Mouse (Mus musculus) cerebral cortex, adult 2 months (tissue): ENCODE results near the gene Tbc1d14.

Experiments
- WGBS: fragments of 180-500 bp; shearing (Covaris S2); methylation state at CpG from one replicate; pipeline ENCODE4 v1.1.7; 2018; 5-methylcytosine and 5-hydroxymethylcytosine counted together

Gene Tbc1d14

GRCm38 (mm10) chr5:36593176-36593575 lies at the start of gene Tbc1d14:
Tbc1d14 (minus strand) TSS chr5:36593276.
- 87% methylated on average over 5 of the region's 5 CpGs for WGBS

- 73% methylated on average over 5 of the region's 5 CpGs for WGBS
Measured at GRCm38 (mm10) chr5:36625612-36626011, 32.5 kb upstream of the Tbc1d14 start.

GRCm38 (mm10) chr5:36623670-36624069 lies 30.6 kb upstream of the Tbc1d14 start:
- WGBS = 80% methylated on average over 5 of the region's 5 CpGs

- WGBS = 37% methylated on average over 5 of the region's 5 CpGs
Measured at GRCm38 (mm10) chr5:36621058-36621449, 28.0 kb upstream of the Tbc1d14 start.

- 42% methylated on average over 8 of the region's 8 CpGs for whole genome bisulfite sequencing
Measured at GRCm38 (mm10) chr5:36620409-36621057, 27.5 kb upstream of the Tbc1d14 start.

- 50% methylated on average over 5 of the region's 5 CpGs for WGBS
Measured at GRCm38 (mm10) chr5:36618890-36619289, 25.8 kb upstream of the Tbc1d14 start.

DNA sequence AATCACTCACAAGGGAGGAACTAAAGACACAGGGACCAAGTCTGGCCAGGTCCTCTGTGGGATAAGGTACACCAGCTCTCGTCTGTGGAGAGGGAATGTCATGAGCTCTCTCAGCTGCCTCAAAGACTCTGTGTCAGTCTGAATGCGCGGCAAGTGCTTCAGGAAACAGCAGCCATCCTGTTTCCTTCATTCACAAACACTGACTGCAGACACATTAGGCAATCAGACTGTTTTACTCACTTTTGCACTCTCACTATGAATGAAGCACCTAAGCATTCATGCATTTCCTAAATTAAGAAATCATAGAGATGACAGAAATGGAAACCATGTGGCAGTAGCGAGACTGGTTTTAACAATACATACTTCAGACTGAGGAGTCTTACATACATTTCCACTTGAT lies 25.3 kb upstream of the Tbc1d14 start:
- 34% methylated on average over 4 of the region's 4 CpGs for WGBS

DNA sequence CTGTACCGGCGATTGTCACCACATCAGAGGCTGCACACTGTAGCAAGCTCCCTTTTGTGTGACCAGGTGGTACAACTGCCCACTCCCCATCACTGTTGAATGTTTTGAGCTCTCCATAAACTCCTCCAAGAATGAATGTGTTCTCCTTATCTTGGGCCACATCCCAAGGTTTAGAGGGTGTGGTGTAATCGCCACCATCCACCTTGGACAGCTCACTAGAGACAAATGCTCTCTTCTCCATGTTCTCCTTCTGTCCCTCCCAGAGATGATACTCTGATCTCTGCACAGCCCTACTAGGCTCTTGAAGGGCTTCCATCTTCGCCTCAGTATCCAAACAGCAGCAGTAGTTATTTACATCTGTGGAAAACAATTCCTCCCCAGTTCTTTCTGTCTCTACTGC lies 21.0 kb upstream of the Tbc1d14 start:
- 79% methylated on average over 4 of the region's 4 CpGs for WGBS

DNA sequence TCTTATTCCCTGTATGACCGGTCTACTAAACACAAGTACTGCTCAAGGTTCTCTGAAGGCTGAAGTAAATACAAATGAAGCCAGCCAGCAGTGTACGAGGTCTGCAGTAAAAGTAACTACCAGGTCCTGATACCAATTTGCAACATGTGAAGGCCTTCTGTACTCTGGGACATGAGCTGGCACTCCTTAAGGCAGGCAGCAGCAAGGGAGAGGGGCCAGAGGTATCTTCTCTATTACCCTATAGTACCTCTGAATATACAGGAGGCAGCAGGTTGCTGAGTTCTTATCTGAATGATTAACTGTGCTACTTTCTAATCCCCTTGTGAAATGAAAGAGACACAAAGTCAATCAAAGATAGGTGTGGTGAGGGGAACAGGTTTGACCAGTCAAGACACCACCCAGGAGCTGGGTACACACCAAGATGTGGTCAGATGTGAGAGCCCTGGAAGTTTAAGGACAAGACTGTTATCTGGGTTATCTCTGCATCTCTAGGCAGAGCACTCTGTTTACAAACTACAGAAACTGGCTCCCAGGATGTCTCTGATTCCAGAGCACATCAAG lies 15.9 kb upstream of the Tbc1d14 start:
- 74% methylated on average over 2 of the region's 2 CpGs for WGBS

- WGBS = 45% methylated on average over 5 of the region's 5 CpGs
Measured at GRCm38 (mm10) chr5:36603031-36603430, 10.0 kb upstream of the Tbc1d14 start.

- 74% methylated on average over 9 of the region's 9 CpGs for WGBS
Measured at GRCm38 (mm10) chr5:36602028-36602427, 9.0 kb upstream of the Tbc1d14 start.

DNA sequence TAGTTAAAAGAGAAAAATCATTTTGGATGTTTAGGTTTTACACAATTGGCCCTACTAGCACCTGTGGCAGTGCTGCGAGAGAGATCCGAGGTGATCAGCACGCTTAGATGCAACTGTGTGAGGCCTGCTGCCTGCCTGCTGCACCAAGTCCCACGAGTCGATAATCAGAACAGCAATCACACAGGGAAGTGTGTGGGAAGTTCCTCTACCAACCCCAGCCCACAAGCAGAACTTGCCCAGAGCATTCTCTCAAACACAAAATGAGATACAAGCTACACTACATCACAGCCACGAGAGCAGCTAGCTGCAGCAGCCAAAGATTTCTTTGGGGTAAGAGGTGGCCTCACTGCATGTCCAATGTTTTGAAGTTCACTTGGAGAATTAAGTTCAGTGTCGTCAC lies 8.4 kb upstream of the Tbc1d14 start:
- 52% methylated on average over 7 of the region's 7 CpGs for WGBS

DNA sequence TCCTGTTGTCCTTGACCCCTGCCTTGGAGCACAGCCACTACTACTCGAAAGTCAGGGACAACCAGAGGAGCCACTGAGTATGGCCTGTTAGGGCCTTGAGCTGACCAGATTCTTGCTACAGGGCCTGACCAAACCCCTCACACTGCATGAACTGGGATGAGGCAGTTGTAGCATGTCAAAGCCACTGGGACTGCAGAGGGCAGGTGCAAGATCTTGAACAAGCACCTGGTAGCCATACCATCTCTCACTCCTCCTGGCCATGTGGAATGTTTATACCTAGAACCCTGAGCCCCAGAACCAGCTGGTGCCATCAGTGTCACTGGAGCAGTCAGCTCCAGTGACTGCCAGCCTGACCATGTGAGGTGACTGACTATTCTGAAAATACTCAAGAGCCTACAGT lies 5.8 kb upstream of the Tbc1d14 start:
- WGBS = 93% methylated on average over 1 of the region's 1 CpGs

GRCm38 (mm10) chr5:36597653-36598052 lies 4.6 kb upstream of the Tbc1d14 start:
- 41% methylated on average over 4 of the region's 4 CpGs for WGBS

DNA sequence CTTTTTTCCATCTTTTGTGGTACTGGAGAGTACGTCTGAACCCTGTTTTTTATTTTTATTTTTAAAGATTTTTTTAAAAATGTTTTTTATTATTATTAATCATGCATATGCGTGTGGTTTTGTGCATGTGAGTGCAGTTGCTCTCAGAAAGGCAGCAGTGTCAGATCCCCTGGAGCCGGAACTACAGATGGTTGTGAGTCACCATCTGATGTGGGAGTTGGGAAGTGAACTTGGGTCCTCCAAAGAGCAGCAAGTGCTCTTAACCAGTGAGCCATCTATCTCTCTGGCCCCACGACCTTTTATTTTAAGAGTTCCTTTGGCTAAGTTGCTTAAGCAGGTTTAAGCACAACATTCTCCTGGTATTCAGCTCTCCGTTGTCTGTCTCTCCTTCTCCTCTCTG lies 3.1 kb upstream of the Tbc1d14 start:
- 47% methylated on average over 5 of the region's 5 CpGs for WGBS

- 27% methylated on average over 3 of the region's 3 CpGs for WGBS
Measured at GRCm38 (mm10) chr5:36595115-36595514, 2.0 kb upstream of the Tbc1d14 start.

DNA sequence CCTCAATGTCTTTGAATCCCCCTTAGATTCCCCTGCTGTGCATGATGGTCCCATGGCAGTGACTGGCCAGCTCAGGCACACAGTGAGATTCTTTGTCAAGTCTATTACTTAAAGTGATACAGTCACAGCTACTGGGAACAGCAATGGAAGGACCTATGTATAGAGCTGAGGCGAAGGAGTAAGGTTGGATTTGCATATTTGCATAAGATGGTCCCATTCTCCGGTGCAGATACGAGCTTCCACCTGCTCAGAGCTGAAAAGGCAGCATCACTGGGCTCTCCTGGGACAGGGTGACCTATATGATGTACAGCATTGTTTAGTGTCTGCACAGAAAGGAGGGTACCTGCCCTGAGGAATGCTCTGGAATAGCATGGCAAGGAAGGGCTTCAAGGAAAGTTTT lies 1.3 kb upstream of the Tbc1d14 start:
- 59% methylated on average over 3 of the region's 3 CpGs for WGBS

DNA sequence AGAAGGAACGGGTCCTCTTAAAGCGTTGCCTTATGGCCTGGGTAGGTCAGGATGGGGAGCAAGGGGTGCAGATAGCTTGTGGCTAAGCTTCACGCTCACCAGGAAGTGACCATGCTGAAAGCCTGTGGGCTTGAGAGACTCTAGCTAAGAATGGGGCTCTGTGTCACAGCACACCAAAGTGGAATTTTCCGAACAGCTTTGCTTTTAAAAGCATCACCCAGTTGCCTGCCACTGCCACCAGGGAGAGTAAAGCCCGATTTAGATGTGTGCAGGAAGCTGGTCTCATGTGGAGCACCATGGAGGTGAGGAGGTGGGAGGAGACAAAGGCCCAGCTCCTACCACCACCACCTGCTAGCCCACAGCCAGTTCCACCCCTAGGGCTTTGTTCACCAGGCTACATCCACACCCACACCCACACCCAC lies 2.6 kb downstream of the Tbc1d14 start:
- 37% methylated on average over 5 of the region's 5 CpGs for whole genome bisulfite sequencing

DNA sequence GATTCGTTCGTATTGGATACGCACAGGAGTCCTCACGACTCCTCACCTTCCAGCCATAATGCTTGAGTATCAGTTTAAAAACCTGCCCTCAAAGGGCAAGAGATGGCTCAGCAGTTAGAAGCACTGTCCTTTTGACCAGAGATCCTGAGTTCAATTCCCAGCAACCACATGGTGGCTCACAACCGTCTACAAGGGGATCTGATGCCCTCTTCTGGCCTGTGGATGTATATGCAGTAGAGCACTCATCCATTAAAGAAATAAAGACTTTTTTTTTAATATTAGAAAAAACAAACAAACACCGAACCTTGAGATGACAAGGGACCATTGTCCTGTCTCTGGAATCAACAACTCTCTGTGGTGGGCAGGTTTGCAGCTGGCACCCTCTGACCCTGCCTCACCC lies 8.8 kb downstream of the Tbc1d14 start:
- 70% methylated on average over 6 of the region's 6 CpGs for WGBS

- WGBS = 2% methylated on average over 54 of the region's 54 CpGs
Measured at GRCm38 (mm10) chr5:36581924-36582642, 11.0 kb downstream of the Tbc1d14 start.

- WGBS = 2% methylated on average over 40 of the region's 40 CpGs
Measured at GRCm38 (mm10) chr5:36581259-36581923, 11.7 kb downstream of the Tbc1d14 start.

- WGBS = 75% methylated on average over 7 of the region's 7 CpGs
Measured at GRCm38 (mm10) chr5:36579967-36580366, 13.1 kb downstream of the Tbc1d14 start.

- WGBS = 92% methylated on average over 2 of the region's 2 CpGs
Measured at GRCm38 (mm10) chr5:36578982-36579381, 14.1 kb downstream of the Tbc1d14 start.
